9 mouse cellular contexts compared by ENCODE assay signal in the genomic region with DNA sequence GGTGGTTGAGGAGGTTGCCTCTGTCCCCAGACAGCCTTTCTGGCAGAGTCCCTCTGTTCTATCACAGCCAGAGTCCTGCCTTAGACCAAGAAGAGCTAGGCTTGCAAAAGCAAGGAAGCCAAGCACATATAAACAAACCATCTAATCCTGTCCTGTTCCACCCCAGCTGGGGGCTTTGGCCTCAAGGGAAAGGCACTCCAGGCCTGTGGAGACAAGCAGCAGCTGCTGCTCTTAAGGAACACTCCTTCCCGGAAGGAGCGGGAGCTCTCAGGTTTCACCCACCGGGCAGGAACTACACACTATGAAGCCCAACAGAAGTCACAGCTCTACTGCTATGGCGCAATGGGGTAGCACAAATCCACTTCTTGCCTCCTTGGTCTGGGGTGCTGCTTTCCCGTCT.
DNase-seq lines count a peak whose midpoint lies in the region; ATAC-seq and TF ChIP-seq lines count a peak whose summit lies in the region.
"Had no signal": no experiment of that assay in that cellular context is flagged by ENCODE, and none has a peak within 500 bp of the region (broad histone marks: within the 10 kb centered on the region; RNA-seq: fewer than 3 reads in every experiment).

No protein-coding gene starts in this region.

- H3K36me3 ChIP-seq in kidney, adult 2 months (ENCODE audit: control insufficient read depth, insufficient read depth, low read length) = no peaks in the 10 kb centered on the region
- no peaks in the 10 kb centered on the region for H3K36me3 ChIP-seq in limb, embryonic 11.5 days (ENCODE audit: control insufficient read depth, insufficient read depth, low read length)
- peaks cover 10% of the 10 kb centered on the region; the same call in 1 of the 2 replicates for H3K36me3 ChIP-seq in neural tube, embryonic 13.5 days
- H3K36me3 ChIP-seq: midbrain, embryonic 12.5 days had no signal

- ATAC-seq in limb, embryonic 11.5 days (ENCODE audit: insufficient number of reproducible peaks, low FRiP score, low TSS enrichment, low read depth) = peak; percentile 68; the same call in 1 of the 2 replicates
- ATAC-seq in neural tube, embryonic 13.5 days (ENCODE audit: low read depth) = 0 out of 2 replicates have a peak, but pooled peaks have one; percentile 15

- no peak overlapping the region for H3K4me3 ChIP-seq in kidney, adult 2 months (ENCODE audit: insufficient read depth, low read depth, low read length)
- H3K4me3 ChIP-seq in gastrocnemius, adult 2 months = peak overlapping the region; percentile 56
- H3K4me3 ChIP-seq in limb, embryonic 11.5 days (ENCODE audit: low read depth, low read length) = no peak overlapping the region
- no peak overlapping the region for H3K4me3 ChIP-seq in neural tube, embryonic 13.5 days
- H3K4me3 ChIP-seq: midbrain, embryonic 12.5 days had no signal

- no peaks in the 10 kb centered on the region for H3K9me3 ChIP-seq in limb, embryonic 11.5 days (ENCODE audit: control insufficient read depth, low read length)
- no peaks in the 10 kb centered on the region for H3K9me3 ChIP-seq in neural tube, embryonic 13.5 days
- H3K9me3 ChIP-seq: midbrain, embryonic 12.5 days had no signal

- TF ChIP-seq CTCF in kidney, adult 2 months (conservative IDR thresholded peaks at IDR 0.05; ENCODE audit: insufficient read depth, insufficient read length, low read depth, low read length) = no peak
- TF ChIP-seq CTCF in gastrocnemius, adult 2 months (IDR thresholded peaks at IDR 0.05) = no peak

- no peak for TF ChIP-seq POLR2A in kidney, adult 2 months (IDR thresholded peaks at IDR 0.05; ENCODE audit: low read depth, low read length)

- intact Hi-C loops in gastrocnemius, adult 2 months (cut with DNase I) = loop anchor here (1.0 to 2.0 kb wide), 2 partner anchors 52 to 230 kb away; a partner anchor contains a TSS

- WGBS in kidney, adult 2 months = 54% methylated on average over 5 of the region's 5 CpGs
- 19% methylated on average over 5 of the region's 5 CpGs for WGBS in limb, embryonic 11.5 days
- WGBS in neural tube, embryonic 13.5 days = 57% methylated on average over 5 of the region's 5 CpGs

- no peak overlapping the region for H3K27ac ChIP-seq in kidney, adult 2 months (ENCODE audit: insufficient read depth, low read depth, low read length)
- peak overlapping the region; percentile 88 for H3K27ac ChIP-seq in gastrocnemius, adult 2 months
- H3K27ac ChIP-seq in limb, embryonic 11.5 days (replicated peaks; ENCODE audit: low read depth, low read length) = no peak overlapping the region
- peak overlapping the region; percentile 54 for H3K27ac ChIP-seq in neural tube, embryonic 13.5 days (replicated peaks)
- H3K27ac ChIP-seq: midbrain, embryonic 12.5 days had no signal

- H3K9ac ChIP-seq in limb, embryonic 11.5 days (ENCODE audit: low read length) = no peak overlapping the region
- no peak overlapping the region for H3K9ac ChIP-seq in neural tube, embryonic 13.5 days
- H3K9ac ChIP-seq: midbrain, embryonic 12.5 days had no signal

- DNase-seq in kidney, adult 2 months = peak; percentile 7
- DNase-seq in kidney, adult 8-10 months = no peak
- DNase-seq in gastrocnemius, adult 2 months = peak; percentile 85
- DNase-seq in limb, embryonic 11.5 days (ENCODE audit: low spot score) = peak; percentile 62
- no peak for DNase-seq in spleen, adult 12 weeks (ENCODE audit: low spot score)
- DNase-seq in cerebellum, postnatal 10 days = no peak
- no peak for DNase-seq in adrenal gland, postnatal 10 days

- H3K27me3 ChIP-seq in kidney, adult 2 months (replicated peaks; ENCODE audit: control insufficient read depth, insufficient read depth, low read length) = no peaks in the 10 kb centered on the region
- no peaks in the 10 kb centered on the region for H3K27me3 ChIP-seq in limb, embryonic 11.5 days (ENCODE audit: control insufficient read depth, insufficient read depth, low read length)
- no peaks in the 10 kb centered on the region for H3K27me3 ChIP-seq in neural tube, embryonic 13.5 days
- H3K27me3 ChIP-seq: midbrain, embryonic 12.5 days had no signal

- no peaks in the 10 kb centered on the region for H3K4me1 ChIP-seq in kidney, adult 2 months (ENCODE audit: control insufficient read depth, insufficient read depth, low read length)
- H3K4me1 ChIP-seq in limb, embryonic 11.5 days (ENCODE audit: control insufficient read depth, insufficient read depth, low read length) = peaks cover 10% of the 10 kb centered on the region
- H3K4me1 ChIP-seq in neural tube, embryonic 13.5 days (replicated peaks) = peaks cover 22% of the 10 kb centered on the region

- peak overlapping the region; percentile 10; the same call in 1 of the 2 replicates for H3K4me2 ChIP-seq in limb, embryonic 11.5 days (ENCODE audit: low read depth, severe bottlenecking)
- H3K4me2 ChIP-seq in neural tube, embryonic 13.5 days = no peak overlapping the region

Comparison
In these comparisons a context has a peak if more than half of its experiments do, and no peak if none do; other contexts are left out.
1. DNase-seq: peak in kidney, adult 2 months (single experiment), gastrocnemius, adult 2 months (single experiment) and limb, embryonic 11.5 days (single experiment); none in kidney, adult 8-10 months (0 of 2), spleen, adult 12 weeks (single experiment), cerebellum, postnatal 10 days (0 of 2) and adrenal gland, postnatal 10 days (single experiment).
2. H3K27ac ChIP-seq: peak in gastrocnemius, adult 2 months (single experiment) and neural tube, embryonic 13.5 days (single experiment); none in kidney, adult 2 months (single experiment) and limb, embryonic 11.5 days (single experiment).